Mouse (Mus musculus): ENCODE results near the gene Atf2. TPM values are rescaled to one million over a fixed set of nuclear protein-coding genes. Genes with fewer than 3 reads are reported as not detected.
A peak's percentile ranks its signal among the peaks of the same experiment; 100 is the strongest.

Atf2 gene
- polyA plus RNA-seq (2015; fragmentation: Nextera tagmentation; extraction: Ambion mirVana) = 39.5 and 43.4 TPM in 2 replicates

- peak within 1 kb of the TSS; percentile 95 for H3K4me2 ChIP-seq (ENCODE audit: low read depth, low read length)
- ATAC-seq (replicated peaks; ENCODE audit: extremely low read depth, insufficient read depth, low FRiP score) = peak; percentile 97
- H3K9me3 ChIP-seq (replicated peaks; ENCODE audit: control insufficient read depth, low read length) = no peaks in the 10 kb centered on the region
- peak within 1 kb of the TSS; percentile 85 for H3K4me3 ChIP-seq (ENCODE audit: low read length)
- H3K9ac ChIP-seq (ENCODE audit: low read length) = peak within 1 kb of the TSS; percentile 85
- H3K27ac ChIP-seq (ENCODE audit: low read length) = peak within 1 kb of the TSS; percentile 91
- peaks cover 7% of the 10 kb centered on the region for H3K4me1 ChIP-seq (ENCODE audit: control insufficient read depth, insufficient read depth, low read length)
- H3K36me3 ChIP-seq (ENCODE audit: control insufficient read depth, insufficient read depth) = no peaks in the 10 kb centered on the region
- no peaks in the 10 kb centered on the region for H3K27me3 ChIP-seq (ENCODE audit: control insufficient read depth, insufficient read depth, low read length)
- under 1% methylated on average over 60 of the region's 63 CpGs for WGBS
Observed at GRCm38 (mm10) chr2:73892464-73893296, at the start of gene Atf2. Gene Atf2, minus strand, starts transcription at chr2:73892639.

GRCm38 (mm10) chr2:73941281-73941680 lies 48.8 kb upstream of the Atf2 start:
- 52% methylated on average over 1 of the region's 1 CpGs for WGBS
- ATAC-seq (replicated peaks; ENCODE audit: extremely low read depth, insufficient read depth, low FRiP score) = no peak
- H3K27ac ChIP-seq (ENCODE audit: low read length) = no peak overlapping the region

GRCm38 (mm10) chr2:73940471-73940870 lies 48.0 kb upstream of the Atf2 start:
- Histone ChIP-seq H3K4me2 (ENCODE audit: low read depth, low read length) (no peak overlapping the region), H3K27me3 (ENCODE audit: control insufficient read depth, insufficient read depth, low read length) (no peaks in the 10 kb centered on the region), H3K4me3 (ENCODE audit: low read length) (no peak overlapping the region), H3K27ac (ENCODE audit: low read length) (no peak overlapping the region), H3K36me3 (ENCODE audit: control insufficient read depth, insufficient read depth) (no peaks in the 10 kb centered on the region), H3K9me3 (replicated peaks; ENCODE audit: control insufficient read depth, low read length) (no peaks in the 10 kb centered on the region), H3K4me1 (ENCODE audit: control insufficient read depth, insufficient read depth, low read length) (no peaks in the 10 kb centered on the region), H3K9ac (ENCODE audit: low read length) (no peak overlapping the region)
- 76% methylated on average over 7 of the region's 7 CpGs for WGBS
- no peak for ATAC-seq (replicated peaks; ENCODE audit: extremely low read depth, insufficient read depth, low FRiP score)

More at GRCm38 (mm10) chr2:73941281-73941680, 48.8 kb upstream of the Atf2 start:
- no peak overlapping the region for H3K4me3 ChIP-seq (ENCODE audit: low read length)
- no peaks in the 10 kb centered on the region for H3K36me3 ChIP-seq (ENCODE audit: control insufficient read depth, insufficient read depth)
- no peaks in the 10 kb centered on the region for H3K4me1 ChIP-seq (ENCODE audit: control insufficient read depth, insufficient read depth, low read length)
- H3K9me3 ChIP-seq (replicated peaks; ENCODE audit: control insufficient read depth, low read length) = no peaks in the 10 kb centered on the region
- H3K9ac ChIP-seq (ENCODE audit: low read length) = no peak overlapping the region
- H3K27me3 ChIP-seq (ENCODE audit: control insufficient read depth, insufficient read depth, low read length) = no peaks in the 10 kb centered on the region
- no peak overlapping the region for H3K4me2 ChIP-seq (ENCODE audit: low read depth, low read length)

GRCm38 (mm10) chr2:73938896-73939295 lies 46.5 kb upstream of the Atf2 start:
- ATAC-seq (replicated peaks; ENCODE audit: extremely low read depth, insufficient read depth, low FRiP score) = no peak
- WGBS = 72% methylated on average over 2 of the region's 2 CpGs
- no peaks in the 10 kb centered on the region for H3K4me1 ChIP-seq (ENCODE audit: control insufficient read depth, insufficient read depth, low read length)

GRCm38 (mm10) chr2:73932676-73933313 lies 40.4 kb upstream of the Atf2 start:
- Histone ChIP-seq H3K27ac (ENCODE audit: low read length) (no peak overlapping the region), H3K4me2 (ENCODE audit: low read depth, low read length) (no peak overlapping the region), H3K4me1 (ENCODE audit: control insufficient read depth, insufficient read depth, low read length) (no peaks in the 10 kb centered on the region), H3K4me3 (ENCODE audit: low read length) (no peak overlapping the region), H3K9ac (ENCODE audit: low read length) (no peak overlapping the region), H3K27me3 (ENCODE audit: control insufficient read depth, insufficient read depth, low read length) (no peaks in the 10 kb centered on the region), H3K36me3 (ENCODE audit: control insufficient read depth, insufficient read depth) (no peaks in the 10 kb centered on the region), H3K9me3 (replicated peaks; ENCODE audit: control insufficient read depth, low read length) (0 out of 2 replicates have a peak, but pooled peaks cover 2% of the 10 kb centered on the region)
- 75% methylated on average over 8 of the region's 8 CpGs for WGBS
- ATAC-seq (replicated peaks; ENCODE audit: extremely low read depth, insufficient read depth, low FRiP score) = no peak

More at GRCm38 (mm10) chr2:73938896-73939295, 46.5 kb upstream of the Atf2 start:
- Histone ChIP-seq H3K9ac (ENCODE audit: low read length) (no peak overlapping the region), H3K36me3 (ENCODE audit: control insufficient read depth, insufficient read depth) (no peaks in the 10 kb centered on the region), H3K27ac (ENCODE audit: low read length) (no peak overlapping the region), H3K4me3 (ENCODE audit: low read length) (no peak overlapping the region), H3K27me3 (ENCODE audit: control insufficient read depth, insufficient read depth, low read length) (no peaks in the 10 kb centered on the region), H3K9me3 (replicated peaks; ENCODE audit: control insufficient read depth, low read length) (no peaks in the 10 kb centered on the region), H3K4me2 (ENCODE audit: low read depth, low read length) (no peak overlapping the region)

GRCm38 (mm10) chr2:73927711-73928110 lies 35.3 kb upstream of the Atf2 start:
- Histone ChIP-seq H3K36me3 (ENCODE audit: control insufficient read depth, insufficient read depth) (no peaks in the 10 kb centered on the region), H3K9me3 (replicated peaks; ENCODE audit: control insufficient read depth, low read length) (0 out of 2 replicates have a peak, but pooled peaks cover 2% of the 10 kb centered on the region), H3K4me3 (ENCODE audit: low read length) (no peak overlapping the region), H3K4me2 (ENCODE audit: low read depth, low read length) (no peak overlapping the region), H3K27me3 (ENCODE audit: control insufficient read depth, insufficient read depth, low read length) (no peaks in the 10 kb centered on the region), H3K4me1 (ENCODE audit: control insufficient read depth, insufficient read depth, low read length) (no peaks in the 10 kb centered on the region), H3K9ac (ENCODE audit: low read length) (no peak overlapping the region), H3K27ac (ENCODE audit: low read length) (no peak overlapping the region)
- ATAC-seq (replicated peaks; ENCODE audit: extremely low read depth, insufficient read depth, low FRiP score) = no peak

- 66% methylated on average over 3 of the region's 3 CpGs for WGBS
- Histone ChIP-seq H3K9ac (ENCODE audit: low read length) (no peak overlapping the region), H3K36me3 (ENCODE audit: control insufficient read depth, insufficient read depth) (no peaks in the 10 kb centered on the region), H3K9me3 (replicated peaks; ENCODE audit: control insufficient read depth, low read length) (0 out of 2 replicates have a peak, but pooled peaks cover 2% of the 10 kb centered on the region), H3K4me3 (ENCODE audit: low read length) (no peak overlapping the region), H3K4me2 (ENCODE audit: low read depth, low read length) (no peak overlapping the region), H3K4me1 (ENCODE audit: control insufficient read depth, insufficient read depth, low read length) (no peaks in the 10 kb centered on the region), H3K27me3 (ENCODE audit: control insufficient read depth, insufficient read depth, low read length) (no peaks in the 10 kb centered on the region), H3K27ac (ENCODE audit: low read length) (no peak overlapping the region)
- no peak for ATAC-seq (replicated peaks; ENCODE audit: extremely low read depth, insufficient read depth, low FRiP score)
Observed at GRCm38 (mm10) chr2:73925539-73925938, 33.1 kb upstream of the Atf2 start.

- Histone ChIP-seq H3K4me3 (ENCODE audit: low read length) (no peak overlapping the region), H3K9ac (ENCODE audit: low read length) (no peak overlapping the region), H3K36me3 (ENCODE audit: control insufficient read depth, insufficient read depth) (no peaks in the 10 kb centered on the region), H3K4me1 (ENCODE audit: control insufficient read depth, insufficient read depth, low read length) (no peaks in the 10 kb centered on the region), H3K4me2 (ENCODE audit: low read depth, low read length) (no peak overlapping the region), H3K9me3 (replicated peaks; ENCODE audit: control insufficient read depth, low read length) (0 out of 2 replicates have a peak, but pooled peaks cover 2% of the 10 kb centered on the region), H3K27me3 (ENCODE audit: control insufficient read depth, insufficient read depth, low read length) (no peaks in the 10 kb centered on the region), H3K27ac (ENCODE audit: low read length) (no peak overlapping the region)
- WGBS = 13% methylated on average over 5 of the region's 5 CpGs
- peak; percentile 63; the same call in 1 of the 2 replicates for ATAC-seq (replicated peaks; ENCODE audit: extremely low read depth, insufficient read depth, low FRiP score)
Observed at GRCm38 (mm10) chr2:73925089-73925488, 32.6 kb upstream of the Atf2 start.

GRCm38 (mm10) chr2:73919642-73920041 lies 27.2 kb upstream of the Atf2 start:
- 74% methylated on average over 7 of the region's 7 CpGs for WGBS

More at GRCm38 (mm10) chr2:73919642-73920041, 27.2 kb upstream of the Atf2 start:
- H3K9ac ChIP-seq (ENCODE audit: low read length) = no peak overlapping the region
- H3K27ac ChIP-seq (ENCODE audit: low read length) = no peak overlapping the region
- H3K4me3 ChIP-seq (ENCODE audit: low read length) = no peak overlapping the region
- H3K4me2 ChIP-seq (ENCODE audit: low read depth, low read length) = no peak overlapping the region
- H3K36me3 ChIP-seq (ENCODE audit: control insufficient read depth, insufficient read depth) = no peaks in the 10 kb centered on the region
- no peaks in the 10 kb centered on the region for H3K9me3 ChIP-seq (replicated peaks; ENCODE audit: control insufficient read depth, low read length)
- no peaks in the 10 kb centered on the region for H3K27me3 ChIP-seq (ENCODE audit: control insufficient read depth, insufficient read depth, low read length)
- H3K4me1 ChIP-seq (ENCODE audit: control insufficient read depth, insufficient read depth, low read length) = no peaks in the 10 kb centered on the region
- ATAC-seq (replicated peaks; ENCODE audit: extremely low read depth, insufficient read depth, low FRiP score) = no peak

Data from heart, embryonic 16.5 days (tissue).